Mouse (Mus musculus): ENCODE data around the gene Nup160. TPM values are rescaled to one million over a fixed set of nuclear protein-coding genes. Genes with fewer than 3 reads are reported as not detected.

The Nup160 gene
- total and polyA plus RNA-seq, 2 experiments from 2014 or later: 8.3 to 13.4 TPM

DNA sequence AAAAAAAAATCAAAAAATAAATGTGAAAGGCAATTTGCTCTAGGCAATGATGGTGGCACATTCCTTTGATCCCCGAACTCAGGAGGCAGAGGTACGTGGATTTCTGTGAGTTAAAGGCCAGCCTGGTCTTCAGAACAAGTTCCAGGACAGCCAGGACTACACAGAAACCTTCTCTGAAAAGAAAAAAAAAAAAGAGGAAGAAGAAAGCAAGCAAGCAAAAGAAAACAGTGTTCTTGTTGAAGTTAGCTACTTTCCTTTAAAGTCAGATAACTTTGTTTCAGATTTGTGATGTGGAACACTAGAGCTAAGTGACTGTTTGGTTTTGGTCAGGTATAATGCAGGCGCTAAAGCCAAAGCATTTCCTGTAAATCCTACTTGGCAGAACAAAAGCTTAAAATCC is 61.8 kb downstream of the Nup160 start:
- no peak for TF ChIP-seq CTCF (IDR thresholded peaks at IDR 0.05; ENCODE audit: low read depth)
- no peak for TF ChIP-seq EP300 (IDR thresholded peaks at IDR 0.05; ENCODE audit: low read depth)
- Histone ChIP-seq H3K9ac (replicated peaks; ENCODE audit: low read depth, low read length) (no peak overlapping the region), H3K27ac (ENCODE audit: low read depth) (no peak overlapping the region), H3K36me3 (replicated peaks; ENCODE audit: control insufficient read depth, insufficient read depth, low read length) (peaks cover 28% of the 10 kb centered on the region), H3K4me1 (ENCODE audit: control insufficient read depth, insufficient read depth) (no peaks in the 10 kb centered on the region), H3K4me2 (ENCODE audit: low read depth, low read length) (no peak overlapping the region), H3K27me3 (ENCODE audit: control insufficient read depth, insufficient read depth, low read length) (no peaks in the 10 kb centered on the region), H3K4me3 (ENCODE audit: low read depth, low read length) (no peak overlapping the region), H3K9me3 (replicated peaks; ENCODE audit: control insufficient read depth, low read length) (no peaks in the 10 kb centered on the region)
- ATAC-seq (ENCODE audit: insufficient read depth, low read depth) (no peak), DNase-seq (ENCODE audit: low spot score) (no peak)
- WGBS: 87% methylated on average over 3 of the region's 3 CpGs

DNA sequence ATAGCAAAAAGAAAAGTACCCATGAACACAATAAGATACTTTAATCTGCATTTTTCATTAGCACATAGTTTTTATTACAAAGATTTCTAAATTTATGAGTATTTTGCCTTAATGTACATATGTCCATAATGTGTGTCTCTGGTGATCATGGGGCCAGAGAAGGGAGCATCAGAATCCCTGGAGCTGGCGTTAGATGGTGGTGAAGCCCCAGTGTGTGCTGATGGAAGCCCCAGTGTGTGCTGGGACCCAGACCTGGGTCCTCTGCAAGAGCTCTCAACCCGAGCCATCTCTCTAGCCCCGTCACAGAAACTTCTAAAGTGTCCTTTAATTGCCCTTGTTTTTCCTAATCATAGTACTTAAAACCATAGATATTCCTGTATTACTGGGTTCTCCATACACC is 62.3 kb downstream of the Nup160 start:
- Histone ChIP-seq H3K27me3 (ENCODE audit: control insufficient read depth, insufficient read depth, low read length) (no peaks in the 10 kb centered on the region), H3K9me3 (replicated peaks; ENCODE audit: control insufficient read depth, low read length) (no peaks in the 10 kb centered on the region), H3K4me3 (ENCODE audit: low read depth, low read length) (no peak overlapping the region), H3K4me2 (ENCODE audit: low read depth, low read length) (no peak overlapping the region), H3K27ac (ENCODE audit: low read depth) (no peak overlapping the region), H3K36me3 (replicated peaks; ENCODE audit: control insufficient read depth, insufficient read depth, low read length) (peaks cover 23% of the 10 kb centered on the region), H3K4me1 (ENCODE audit: control insufficient read depth, insufficient read depth) (no peaks in the 10 kb centered on the region), H3K9ac (replicated peaks; ENCODE audit: low read depth, low read length) (no peak overlapping the region)
- DNase-seq (ENCODE audit: low spot score) (no peak), ATAC-seq (ENCODE audit: insufficient read depth, low read depth) (no peak)
- TF ChIP-seq CTCF (IDR thresholded peaks at IDR 0.05; ENCODE audit: low read depth) (no peak), EP300 (IDR thresholded peaks at IDR 0.05; ENCODE audit: low read depth) (no peak)
- WGBS: 74% methylated on average over 3 of the region's 3 CpGs

DNA sequence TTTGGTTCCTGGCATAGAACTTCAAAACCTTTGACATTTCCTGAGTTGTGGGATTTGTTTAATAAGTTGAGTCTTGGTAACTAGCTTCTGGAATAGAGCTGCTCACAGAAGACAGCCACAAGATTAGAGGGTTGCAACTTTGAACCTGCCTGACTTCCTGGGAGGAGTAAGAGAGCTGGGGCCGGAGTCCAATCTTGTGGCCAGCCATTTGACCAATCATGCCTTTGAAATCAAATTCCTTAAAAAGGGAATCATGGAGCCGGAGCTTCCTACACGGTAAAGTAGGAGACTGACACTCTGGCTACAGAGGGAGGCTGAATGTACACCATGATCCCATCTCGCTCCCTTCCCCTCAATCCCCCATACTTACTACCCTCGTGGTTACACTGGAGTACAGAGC is 62.9 kb downstream of the Nup160 start:
- TF ChIP-seq EP300 (IDR thresholded peaks at IDR 0.05; ENCODE audit: low read depth) (no peak), CTCF (IDR thresholded peaks at IDR 0.05; ENCODE audit: low read depth) (no peak)
- no peak for DNase-seq (ENCODE audit: low spot score)
- H3K4me3 ChIP-seq (ENCODE audit: low read depth, low read length): no peak overlapping the region
- ATAC-seq (ENCODE audit: insufficient read depth, low read depth): no peak
- H3K36me3 ChIP-seq (replicated peaks; ENCODE audit: control insufficient read depth, insufficient read depth, low read length): peaks cover 18% of the 10 kb centered on the region
- H3K9me3 ChIP-seq (replicated peaks; ENCODE audit: control insufficient read depth, low read length): no peaks in the 10 kb centered on the region
- H3K27me3 ChIP-seq (ENCODE audit: control insufficient read depth, insufficient read depth, low read length): no peaks in the 10 kb centered on the region
- no peak overlapping the region; the same call in 1 of the 2 replicates for H3K27ac ChIP-seq (ENCODE audit: low read depth)
- H3K4me2 ChIP-seq (ENCODE audit: low read depth, low read length): no peak overlapping the region
- H3K4me1 ChIP-seq (ENCODE audit: control insufficient read depth, insufficient read depth): no peaks in the 10 kb centered on the region
- no peak overlapping the region for H3K9ac ChIP-seq (replicated peaks; ENCODE audit: low read depth, low read length)
- WGBS: 80% methylated on average over 5 of the region's 5 CpGs

DNA sequence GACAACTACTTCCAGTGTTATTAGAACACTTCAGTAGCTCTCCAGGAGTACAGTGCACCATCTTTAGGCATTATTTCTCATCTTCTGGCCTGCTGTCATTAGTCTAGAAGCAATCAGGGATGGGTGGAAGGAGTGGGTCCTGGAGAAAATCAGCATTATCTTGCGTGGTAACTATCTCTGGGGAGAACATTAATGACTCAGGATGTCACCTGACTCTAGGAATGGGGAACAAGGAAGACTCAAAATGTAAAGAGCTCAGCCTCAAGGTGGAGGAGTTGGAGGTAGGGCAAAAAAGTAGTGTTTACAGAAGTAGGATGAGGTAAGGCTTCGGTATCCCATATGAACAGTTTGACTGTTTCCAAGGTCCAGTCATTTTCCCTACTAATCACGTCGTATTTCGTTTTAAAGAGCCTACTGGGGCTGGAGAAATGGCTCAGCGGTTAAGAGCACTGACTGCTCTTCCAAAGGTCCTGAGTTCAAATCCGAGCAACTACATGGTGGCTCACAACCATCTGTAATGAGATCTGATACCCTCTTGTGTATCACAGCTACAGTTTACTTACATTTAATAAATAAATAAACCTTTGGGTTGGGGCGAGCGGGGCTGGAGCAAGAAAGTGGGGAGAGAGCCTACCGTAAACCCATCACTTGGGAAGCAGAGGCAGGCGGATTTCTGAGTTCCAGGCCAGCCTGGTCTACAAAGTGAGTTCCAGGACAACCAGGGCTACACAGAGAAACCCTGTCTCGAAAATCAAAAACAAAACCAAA is 67.5 kb downstream of the Nup160 start:
- ATAC-seq (ENCODE audit: insufficient read depth, low read depth): no peak
- no peaks in the 10 kb centered on the region for H3K27me3 ChIP-seq (ENCODE audit: control insufficient read depth, insufficient read depth, low read length)
- H3K4me3 ChIP-seq (ENCODE audit: low read depth, low read length): peak overlapping the region; percentile 99
- TF ChIP-seq EP300 (IDR thresholded peaks at IDR 0.05; ENCODE audit: low read depth) (no peak), CTCF (IDR thresholded peaks at IDR 0.05; ENCODE audit: low read depth) (no peak)
- 61% methylated on average over 12 of the region's 12 CpGs for WGBS
- no peak for DNase-seq (ENCODE audit: low spot score)
- H3K9me3 ChIP-seq (replicated peaks; ENCODE audit: control insufficient read depth, low read length): no peaks in the 10 kb centered on the region
- 0 out of 2 replicates have a peak overlapping the region, but pooled peaks have one; percentile 26 for H3K9ac ChIP-seq (replicated peaks; ENCODE audit: low read depth, low read length)
- H3K36me3 ChIP-seq (replicated peaks; ENCODE audit: control insufficient read depth, insufficient read depth, low read length): no peaks in the 10 kb centered on the region
- peak overlapping the region; percentile 56 for H3K4me2 ChIP-seq (ENCODE audit: low read depth, low read length)
- H3K27ac ChIP-seq (ENCODE audit: low read depth): peak overlapping the region; percentile 93
- H3K4me1 ChIP-seq (ENCODE audit: control insufficient read depth, insufficient read depth): peaks cover 13% of the 10 kb centered on the region; the same call in 1 of the 2 replicates

DNA sequence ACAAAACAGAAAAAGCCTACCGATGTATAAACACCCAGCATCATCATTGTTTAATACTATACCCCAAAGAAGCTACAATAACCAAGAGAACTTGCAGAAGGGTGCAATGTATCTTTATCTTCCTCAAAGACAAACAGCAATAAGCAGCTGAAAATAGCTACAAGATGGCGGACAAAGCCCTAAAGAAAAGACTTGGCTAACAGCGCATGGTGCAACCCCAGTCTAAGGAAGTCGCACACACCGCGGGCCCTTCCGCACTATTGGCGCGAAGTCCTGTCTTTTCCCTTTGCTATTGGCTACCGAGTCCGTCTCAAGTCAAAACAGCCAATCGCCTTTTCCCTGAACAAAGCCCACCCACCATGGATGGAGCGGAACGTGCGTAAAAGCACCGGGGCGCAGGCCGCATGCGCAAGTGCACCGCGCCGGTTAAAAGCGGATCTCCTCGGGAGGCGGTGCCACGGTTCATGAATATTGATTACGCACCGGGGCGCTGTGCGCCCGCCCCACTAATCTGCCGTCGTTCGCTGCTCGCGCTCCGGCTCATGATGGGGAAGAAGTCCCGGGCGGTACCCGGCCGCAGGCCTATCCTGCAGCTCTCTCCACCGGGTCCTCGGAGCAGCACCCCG is 68.2 kb downstream of the Nup160 start, which contains the start of gene Fnbp4:
TSS of gene Fnbp4 (plus strand) at position 318 of the 626 bp plus-strand sequence.
- Histone ChIP-seq H3K9ac (replicated peaks; ENCODE audit: low read depth, low read length) (peak within 1 kb of the TSS; percentile 96), H3K36me3 (replicated peaks; ENCODE audit: control insufficient read depth, insufficient read depth, low read length) (no peaks in the 10 kb centered on the region), H3K9me3 (replicated peaks; ENCODE audit: control insufficient read depth, low read length) (no peaks in the 10 kb centered on the region), H3K27ac (ENCODE audit: low read depth) (peak within 1 kb of the TSS; percentile 99), H3K4me1 (ENCODE audit: control insufficient read depth, insufficient read depth) (peaks cover 16% of the 10 kb centered on the region; the same call in 1 of the 2 replicates), H3K27me3 (ENCODE audit: control insufficient read depth, insufficient read depth, low read length) (no peaks in the 10 kb centered on the region), H3K4me2 (ENCODE audit: low read depth, low read length) (peak within 1 kb of the TSS; percentile 87), H3K4me3 (ENCODE audit: low read depth, low read length) (peak within 1 kb of the TSS; percentile 99)
- TF ChIP-seq EP300 (IDR thresholded peaks at IDR 0.05; ENCODE audit: low read depth) (no peak), CTCF (IDR thresholded peaks at IDR 0.05; ENCODE audit: low read depth) (no peak)
- under 1% methylated on average over 43 of the region's 44 CpGs for WGBS
- ATAC-seq (ENCODE audit: insufficient read depth, low read depth) (peak; percentile 98), DNase-seq (ENCODE audit: low spot score) (peak; percentile 99)
